Mouse (Mus musculus) CD4-positive, CD25-positive, alpha-beta regulatory T cell, adult 9 weeks (primary cell): ENCODE data around the gene Gm5169. TPM values are rescaled to one million over a fixed set of nuclear protein-coding genes. Genes with fewer than 3 reads are reported as not detected.

Experiments
- polyA plus RNA-seq: library from polyadenylated mRNA; unstranded; fragments of 100-300 nt; shearing (Covaris generic); gene quantifications from one replicate; pipeline ENCODE4 v1.2.1, GENCODE M21; 2017

Gene Gm5169
- polyA plus RNA-seq, result not detected

DNA sequence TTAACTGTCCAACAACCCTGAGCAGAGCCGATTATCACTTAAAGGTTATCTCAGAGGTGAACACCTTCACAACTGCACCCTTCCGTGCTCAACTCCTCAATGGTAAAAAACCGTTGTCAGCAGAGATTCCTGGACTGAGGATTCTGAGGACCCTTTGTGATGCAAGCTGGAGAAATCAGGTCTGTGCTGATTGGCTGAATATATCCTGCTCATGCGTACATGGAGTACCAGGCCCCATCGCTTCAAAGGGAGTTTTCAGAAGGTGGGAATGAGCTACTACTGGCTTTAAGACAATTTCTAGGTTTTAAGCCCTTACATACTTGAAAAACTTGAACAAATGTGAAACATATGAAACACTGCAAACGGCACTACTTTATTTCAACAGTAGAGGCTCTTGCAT, at the start of gene Gm5169:
Gene Gm5169, minus strand, starts transcription at position 101 of the 400 bp plus-strand sequence.

